Comparison of ENCODE assay signal across 9 mouse cellular contexts in the genomic region with DNA sequence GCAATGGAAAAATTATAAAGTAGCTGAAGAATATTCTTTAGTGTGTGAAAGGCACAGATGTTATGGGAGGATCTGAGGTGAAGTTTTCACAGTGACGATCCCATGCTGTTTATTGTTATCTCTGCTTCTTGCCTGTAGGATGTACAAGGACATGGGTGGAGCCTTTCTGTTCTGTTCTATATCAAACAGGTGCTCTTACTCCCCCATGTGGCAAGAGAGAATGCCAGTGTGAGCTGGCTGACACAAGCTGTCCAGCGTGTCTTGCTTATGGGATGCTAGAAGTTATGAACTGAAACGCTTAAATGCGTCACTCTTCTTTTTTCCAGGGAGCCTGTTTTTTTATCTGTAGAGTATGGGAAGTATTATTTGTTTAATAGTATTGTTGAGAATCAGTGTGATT.
A peak's percentile ranks its signal among the peaks of the same experiment; 100 is the strongest.
DNase-seq lines count a peak whose midpoint lies in the region; ATAC-seq and TF ChIP-seq lines count a peak whose summit lies in the region.
"Had no signal": no experiment of that assay in that cellular context is flagged by ENCODE, and none has a peak within 500 bp of the region (broad histone marks: within the 10 kb centered on the region; RNA-seq: fewer than 3 reads in every experiment).

No protein-coding gene starts in this region.

- H3K9me3 ChIP-seq in lung, postnatal 0 days (ENCODE audit: low read length) = no peaks in the 10 kb centered on the region
- no peaks in the 10 kb centered on the region for H3K9me3 ChIP-seq in forebrain, embryonic 16.5 days (ENCODE audit: control insufficient read depth, low read length)
- no peaks in the 10 kb centered on the region for H3K9me3 ChIP-seq in neural tube, embryonic 14.5 days (ENCODE audit: control insufficient read depth, low read length)

- TF ChIP-seq CTCF in lung, postnatal 0 days (IDR thresholded peaks at IDR 0.05) = peak; percentile 42

- H3K36me3 ChIP-seq in lung, postnatal 0 days (ENCODE audit: insufficient read depth, low read length) = no peaks in the 10 kb centered on the region
- H3K36me3 ChIP-seq in forebrain, embryonic 16.5 days (ENCODE audit: control insufficient read depth, insufficient read depth) = no peaks in the 10 kb centered on the region
- no peaks in the 10 kb centered on the region for H3K36me3 ChIP-seq in neural tube, embryonic 14.5 days (ENCODE audit: control insufficient read depth, insufficient read depth, low read length)

- no peak overlapping the region for H3K27ac ChIP-seq in lung, postnatal 0 days (ENCODE audit: low read length)
- no peak overlapping the region for H3K27ac ChIP-seq in forebrain, embryonic 16.5 days (ENCODE audit: low read length)
- H3K27ac ChIP-seq in neural tube, embryonic 14.5 days (ENCODE audit: low read depth, low read length) = no peak overlapping the region
- H3K27ac ChIP-seq: liver, embryonic 14.5 days had no signal

- H3K27me3 ChIP-seq in lung, postnatal 0 days (replicated peaks; ENCODE audit: insufficient read depth, low read length) = no peaks in the 10 kb centered on the region
- H3K27me3 ChIP-seq in forebrain, embryonic 16.5 days (replicated peaks; ENCODE audit: control insufficient read depth, insufficient read depth, low read length) = no peaks in the 10 kb centered on the region
- no peaks in the 10 kb centered on the region for H3K27me3 ChIP-seq in neural tube, embryonic 14.5 days (ENCODE audit: control insufficient read depth, insufficient read depth, low read length)

- no peak overlapping the region for H3K4me3 ChIP-seq in lung, postnatal 0 days (ENCODE audit: low read depth, low read length)
- H3K4me3 ChIP-seq in forebrain, embryonic 16.5 days (replicated peaks; ENCODE audit: low read length) = no peak overlapping the region
- no peak overlapping the region for H3K4me3 ChIP-seq in neural tube, embryonic 14.5 days (ENCODE audit: low read depth, low read length)

- no peaks in the 10 kb centered on the region for H3K4me1 ChIP-seq in lung, postnatal 0 days (ENCODE audit: insufficient read depth, low read depth, low read length)
- no peaks in the 10 kb centered on the region for H3K4me1 ChIP-seq in forebrain, embryonic 16.5 days (replicated peaks; ENCODE audit: control insufficient read depth, insufficient read depth, low read length)
- H3K4me1 ChIP-seq in neural tube, embryonic 14.5 days (ENCODE audit: control insufficient read depth, insufficient read depth, low read length) = no peaks in the 10 kb centered on the region

- peak; percentile 40 for DNase-seq in CD4-positive, CD25-positive, alpha-beta regulatory T cell, adult 2 months (ENCODE audit: low read depth, low spot score)
- DNase-seq in lung, postnatal 0 days (ENCODE audit: low spot score) = peak; percentile 13
- no peak for DNase-seq in lung, postnatal 4 days
- DNase-seq in kidney, adult 11 months = no peak
- no peak for DNase-seq in heart, postnatal 4 days

- H3K9ac ChIP-seq in lung, postnatal 0 days (replicated peaks; ENCODE audit: low read depth) = no peak overlapping the region
- H3K9ac ChIP-seq in forebrain, embryonic 16.5 days (replicated peaks; ENCODE audit: low read depth, low read length) = no peak overlapping the region
- no peak overlapping the region for H3K9ac ChIP-seq in neural tube, embryonic 14.5 days (replicated peaks; ENCODE audit: low read depth, low read length)
- H3K9ac ChIP-seq: liver, embryonic 14.5 days had no signal

- ATAC-seq in CD4-positive, CD25-positive, alpha-beta regulatory T cell, adult 4 months = no peak
- ATAC-seq in lung, postnatal 0 days = no peak
- ATAC-seq in forebrain, embryonic 16.5 days = peak; percentile 43; the same call in 1 of the 2 replicates
- peak; percentile 69; the same call in 1 of the 2 replicates for ATAC-seq in neural tube, embryonic 14.5 days (ENCODE audit: low read depth)

- 54% methylated on average over 4 of the region's 4 CpGs for WGBS in lung, postnatal 0 days
- 49% methylated on average over 4 of the region's 4 CpGs for WGBS in forebrain, embryonic 16.5 days
- 48% methylated on average over 4 of the region's 4 CpGs for WGBS in neural tube, embryonic 14.5 days

- no peak for TF ChIP-seq EP300 in lung, postnatal 0 days (IDR thresholded peaks at IDR 0.05)

- H3K4me2 ChIP-seq in lung, postnatal 0 days (replicated peaks; ENCODE audit: low read depth, low read length) = no peak overlapping the region
- H3K4me2 ChIP-seq in forebrain, embryonic 16.5 days (ENCODE audit: low read length) = no peak overlapping the region
- H3K4me2 ChIP-seq in neural tube, embryonic 14.5 days (ENCODE audit: low read depth, low read length) = no peak overlapping the region

Comparison
In these comparisons a context has a peak if more than half of its experiments do, and no peak if none do; other contexts are left out.
1. DNase-seq: peak in CD4-positive, CD25-positive, alpha-beta regulatory T cell, adult 2 months (single experiment) and lung, postnatal 0 days (single experiment); none in lung, postnatal 4 days (0 of 2), kidney, adult 11 months (single experiment) and heart, postnatal 4 days (single experiment).
2. ATAC-seq: peak in forebrain, embryonic 16.5 days (single experiment) and neural tube, embryonic 14.5 days (single experiment); none in CD4-positive, CD25-positive, alpha-beta regulatory T cell, adult 4 months (single experiment) and lung, postnatal 0 days (single experiment).